Mouse (Mus musculus): ENCODE data around the gene Stum. TPM values are rescaled to one million over a fixed set of nuclear protein-coding genes. Genes with fewer than 3 reads are reported as not detected.

Stum gene
- polyA plus RNA-seq, 1 experiment from 2014 or later: 0.45 TPM

Other genes starting within 250 kb of the Stum start
- 14.7 and 15.6 TPM in 2 replicates for gene Psen2, start 220.1 kb downstream of the Stum start, polyA plus RNA-seq (2014; fragmentation: Nextera tagmentation; extraction: Ambion mirVana)
- gene Itpkb, start 153.0 kb downstream of the Stum start, polyA plus RNA-seq (2014; fragmentation: Nextera tagmentation; extraction: Ambion mirVana): 5.5 and 5.6 TPM in 2 replicates
- 78.1 and 85.2 TPM in 2 replicates for gene Parp1, start 85.4 kb upstream of the Stum start, polyA plus RNA-seq (2014; fragmentation: Nextera tagmentation; extraction: Ambion mirVana)
- gene Lin9, start 157.6 kb upstream of the Stum start, polyA plus RNA-seq (2014; fragmentation: Nextera tagmentation; extraction: Ambion mirVana): 13.8 and 15.1 TPM in 2 replicates
- 0.14 TPM in 1 of 2 replicates, not detected in the other for gene Mixl1, start 213.5 kb upstream of the Stum start, polyA plus RNA-seq (2014; fragmentation: Nextera tagmentation; extraction: Ambion mirVana)
- gene Acbd3, start 242.5 kb upstream of the Stum start, polyA plus RNA-seq (2014; fragmentation: Nextera tagmentation; extraction: Ambion mirVana): 23.7 and 24.6 TPM in 2 replicates

All from heart, embryonic 14.5 days (tissue).